Mouse (Mus musculus) embryonic fibroblast, embryonic 13.5 days (primary cell): ENCODE data around the gene Arhgef3. TPM values are rescaled to one million over a fixed set of nuclear protein-coding genes. Genes with fewer than 3 reads are reported as not detected.
A peak's percentile ranks its signal among the peaks of the same experiment; 100 is the strongest.

Source experiments
- H3K27ac ChIP-seq: 2 replicates; pipeline ENCODE4 v1.5.1; 2012; ENCODE audit warnings: low read length, control low read depth, inconsistent platforms; ENCODE audit not compliant: insufficient read depth
- H3K4me1 ChIP-seq: 2 replicates; pipeline ENCODE4 v1.6.1; 2011; ENCODE audit warnings: low read length; ENCODE audit not compliant: control insufficient read depth, insufficient read depth
- H3K4me3 ChIP-seq: 2 replicates; pipeline ENCODE4 v1.5.1; 2011; ENCODE audit warnings: mild to moderate bottlenecking, control low read depth, low read length; ENCODE audit not compliant: insufficient read depth
- CTCF ChIP-seq: IDR thresholded peaks from 2 replicates; pipeline ENCODE4 v1.5.1; 2011; ENCODE audit warnings: mild to moderate bottlenecking, control low read depth, low read length, moderate library complexity, borderline replicate concordance; ENCODE audit not compliant: insufficient read depth
- POLR2A ChIP-seq: IDR thresholded peaks from 2 replicates; pipeline ENCODE4 v1.6.1; 2011; ENCODE audit warnings: low read depth, mild to moderate bottlenecking, control low read depth, low read length, moderate library complexity
- polyA plus RNA-seq: library from polyadenylated mRNA; stranded (reverse); fragments of >200 nt; gene quantifications from 2 replicates; pipeline ENCODE4 v1.2.4, GENCODE M21; 2011; ENCODE audit warnings: low read depth; ENCODE audit not compliant: missing spikeins, insufficient read length

The Arhgef3 gene
- polyA plus RNA-seq, 1 experiment = 2.5 TPM

DNA sequence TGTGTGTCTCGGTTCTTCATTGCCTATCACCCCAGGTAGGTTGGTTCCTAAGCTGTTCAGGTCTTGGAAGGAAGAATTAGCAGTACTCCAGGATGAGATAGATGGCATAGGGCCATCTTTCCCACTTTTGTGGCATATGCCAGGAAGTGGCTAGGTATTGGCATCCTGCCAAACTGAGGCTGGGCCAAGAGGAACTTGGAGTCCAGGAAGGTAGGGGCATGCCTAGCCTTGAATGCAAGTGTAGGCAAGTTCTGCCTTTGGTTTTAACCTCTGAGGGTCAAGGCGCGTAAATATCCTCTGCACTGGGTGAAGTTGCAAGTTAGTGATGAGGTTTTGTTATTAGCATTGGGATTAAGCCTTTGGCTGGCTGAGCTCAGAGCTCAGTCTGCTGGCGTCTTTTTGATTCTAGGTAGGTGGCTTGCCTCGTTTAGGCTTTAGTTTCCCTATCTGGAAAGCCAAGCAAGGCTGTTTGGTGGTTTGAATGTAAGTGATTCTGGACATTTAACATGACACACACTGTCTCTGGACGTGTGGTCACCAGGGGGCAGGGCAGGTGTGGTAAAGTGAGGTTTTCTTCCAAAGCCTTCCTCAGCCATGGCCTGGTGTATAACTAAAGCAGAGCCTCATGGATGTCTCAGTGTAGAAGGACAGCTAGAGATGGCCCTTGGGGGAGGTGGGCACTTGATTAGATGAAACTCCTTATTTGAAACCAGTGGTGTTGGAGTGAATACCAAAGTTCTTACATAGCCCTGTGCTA is 5.8 kb upstream of the Arhgef3 start:
- TF ChIP-seq POLR2A (no peak), CTCF (peak; percentile 56; the same call in 1 of the 2 replicates)
- Histone ChIP-seq H3K4me3 (no peak overlapping the region), H3K4me1 (no peaks in the 10 kb centered on the region), H3K27ac (no peak overlapping the region)

DNA sequence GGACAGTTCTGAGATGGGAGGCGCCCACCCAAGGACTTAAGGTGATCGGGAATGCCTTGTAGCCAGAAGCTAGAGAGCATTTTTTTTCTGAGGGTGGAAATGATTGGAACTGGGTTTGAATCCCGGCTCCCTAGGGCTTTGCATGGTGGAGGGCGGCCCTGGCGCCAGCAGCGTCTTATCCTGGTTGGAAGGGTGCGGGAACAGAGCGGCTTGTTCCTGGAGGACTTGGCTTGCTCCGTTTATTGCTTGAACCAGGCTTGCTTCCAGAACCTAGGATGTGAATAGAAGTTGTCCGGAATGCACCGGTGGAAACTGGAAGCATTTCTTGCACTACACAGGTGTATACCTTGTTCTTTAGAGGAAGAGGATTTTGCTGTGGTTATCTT is 569 bp downstream of the Arhgef3 start:
- no peaks in the 10 kb centered on the region for H3K4me1 ChIP-seq
- no peak overlapping the region for H3K27ac ChIP-seq
- peak overlapping the region; percentile 44 for H3K4me3 ChIP-seq
- TF ChIP-seq CTCF (no peak), POLR2A (no peak)

- TF ChIP-seq POLR2A = no peak
- TF ChIP-seq CTCF = no peak
- H3K27ac ChIP-seq = no peak overlapping the region
- H3K4me3 ChIP-seq = no peak overlapping the region
- no peaks in the 10 kb centered on the region for H3K4me1 ChIP-seq
Measured at GRCm38 (mm10) chr14:27115991-27116390, 1.3 kb downstream of the Arhgef3 start.

- TF ChIP-seq CTCF = no peak
- no peak for TF ChIP-seq POLR2A
- H3K27ac ChIP-seq = no peak overlapping the region
- no peak overlapping the region for H3K4me3 ChIP-seq
- H3K4me1 ChIP-seq = no peaks in the 10 kb centered on the region
Measured at GRCm38 (mm10) chr14:27116577-27117165, 2.0 kb downstream of the Arhgef3 start.

DNA sequence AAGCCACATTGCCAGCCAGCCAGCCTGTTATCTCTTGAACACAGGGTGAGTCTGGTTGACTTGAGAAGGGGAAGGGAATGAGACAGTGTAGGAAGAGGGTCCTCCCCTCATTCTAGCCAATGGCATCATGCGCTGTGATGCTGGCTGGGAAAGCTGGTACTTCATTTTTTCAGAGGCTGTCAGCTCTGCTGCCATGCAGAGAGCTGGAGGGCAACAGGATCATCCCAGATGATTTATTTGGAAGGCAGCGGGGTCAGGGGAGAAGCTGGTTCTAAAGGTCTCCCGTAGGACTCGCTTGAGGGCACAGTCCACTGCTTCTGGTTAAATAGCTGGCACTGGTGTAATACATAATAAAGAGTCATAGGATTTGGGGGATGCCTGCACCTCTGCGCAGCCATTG is 3.8 kb downstream of the Arhgef3 start:
- H3K4me3 ChIP-seq = no peak overlapping the region
- H3K27ac ChIP-seq = no peak overlapping the region
- peaks cover 5% of the 10 kb centered on the region; the same call in 1 of the 2 replicates for H3K4me1 ChIP-seq
- TF ChIP-seq POLR2A (no peak), CTCF (no peak)

DNA sequence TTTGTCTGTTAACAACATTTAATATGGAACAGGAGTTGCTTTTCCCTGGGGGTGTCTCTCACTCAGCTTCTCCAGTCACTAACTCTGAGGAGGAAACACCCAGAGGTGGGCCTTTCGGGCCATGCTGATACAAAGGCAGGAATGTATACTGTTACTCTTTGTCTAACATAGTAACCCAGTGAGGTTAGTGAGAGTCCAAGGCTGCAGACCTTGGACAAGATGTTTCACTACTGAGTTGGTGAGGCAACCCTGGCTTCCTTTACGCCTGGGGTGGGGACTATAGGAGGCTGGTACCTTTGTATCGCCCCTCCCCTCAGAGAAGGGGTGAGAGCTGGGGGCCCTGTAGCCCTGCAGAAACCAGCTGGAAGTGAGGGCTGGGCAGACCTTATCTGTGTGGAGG is 7.9 kb downstream of the Arhgef3 start:
- TF ChIP-seq POLR2A (no peak), CTCF (no peak)
- Histone ChIP-seq H3K4me3 (no peak overlapping the region), H3K27ac (peak overlapping the region; percentile 1; the same call in 1 of the 2 replicates), H3K4me1 (peaks cover 5% of the 10 kb centered on the region; the same call in 1 of the 2 replicates)

DNA sequence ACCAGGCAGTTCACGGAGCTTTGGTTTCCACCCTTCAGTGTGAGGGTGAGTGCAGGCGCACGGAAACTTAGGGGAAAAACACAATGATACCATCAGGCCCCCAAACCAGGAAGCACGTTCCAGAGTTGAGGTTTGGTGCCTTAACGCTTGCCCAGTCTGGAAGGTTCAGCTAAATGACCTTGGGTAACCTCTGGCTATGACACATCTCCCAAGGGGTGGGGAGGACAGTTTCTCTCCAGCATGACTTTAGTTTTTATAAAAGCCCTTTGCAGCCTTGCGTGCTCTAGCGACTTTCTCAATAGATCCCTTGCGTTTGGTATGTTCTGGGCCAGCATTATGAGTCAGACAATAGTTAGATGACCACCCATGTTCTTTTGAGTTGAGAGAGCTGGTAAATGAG is 8.8 kb downstream of the Arhgef3 start:
- Histone ChIP-seq H3K4me1 (peaks cover 5% of the 10 kb centered on the region; the same call in 1 of the 2 replicates), H3K27ac (peak overlapping the region; percentile 6), H3K4me3 (no peak overlapping the region)
- TF ChIP-seq POLR2A (no peak), CTCF (no peak)

- Histone ChIP-seq H3K27ac (no peak overlapping the region), H3K4me3 (no peak overlapping the region), H3K4me1 (0 out of 2 replicates have a peak, but pooled peaks cover 4% of the 10 kb centered on the region)
- no peak for TF ChIP-seq POLR2A
- TF ChIP-seq CTCF = no peak
Measured at GRCm38 (mm10) chr14:27130031-27130430, 15.3 kb downstream of the Arhgef3 start.

GRCm38 (mm10) chr14:27130676-27131075 is 16.0 kb downstream of the Arhgef3 start:
- H3K4me1 ChIP-seq = 0 out of 2 replicates have a peak, but pooled peaks cover 4% of the 10 kb centered on the region
- TF ChIP-seq POLR2A (no peak), CTCF (no peak)
- no peak overlapping the region for H3K27ac ChIP-seq
- H3K4me3 ChIP-seq = no peak overlapping the region

DNA sequence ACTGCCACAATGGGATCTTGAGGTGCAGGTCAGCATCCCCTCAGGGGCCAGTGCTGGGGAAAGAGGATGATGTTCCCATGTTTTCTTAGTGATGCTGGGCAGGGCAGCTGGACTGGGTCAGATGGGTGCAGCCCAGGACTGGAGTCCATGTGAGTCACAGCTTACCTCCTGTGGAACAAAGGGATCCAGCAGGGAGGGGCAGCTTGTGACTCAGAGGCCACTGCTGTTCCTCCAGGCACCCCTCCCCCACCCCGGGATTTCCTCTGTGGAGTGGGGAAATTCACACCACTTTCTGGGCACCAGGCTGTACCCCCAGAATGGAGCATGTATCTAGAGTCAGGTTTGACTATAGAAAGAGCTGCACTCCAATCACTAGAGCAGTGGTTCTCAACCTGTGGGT is 16.8 kb downstream of the Arhgef3 start:
- H3K27ac ChIP-seq = no peak overlapping the region
- 0 out of 2 replicates have a peak, but pooled peaks cover 4% of the 10 kb centered on the region for H3K4me1 ChIP-seq
- no peak overlapping the region for H3K4me3 ChIP-seq
- TF ChIP-seq POLR2A (no peak), CTCF (no peak)
